Mouse (Mus musculus) bone marrow macrophage, adult 2 months (primary cell): ENCODE measurements around the gene Cfap58.

Experiments
- CTCF ChIP-seq: IDR thresholded peaks from 2 replicates; pipeline ENCODE4 v1.5.1; 2012; ENCODE audit warnings: low read depth, mild to moderate bottlenecking, low read length, moderate library complexity
- POLR2A ChIP-seq: IDR thresholded peaks from 2 replicates; pipeline ENCODE4 v1.6.1; 2012; ENCODE audit warnings: mild to moderate bottlenecking, low read depth, low read length, borderline replicate concordance

- TF ChIP-seq POLR2A (no peak), CTCF (no peak)
Measured at GRCm38 (mm10) chr19:48001240-48001639, 63.8 kb downstream of the Cfap58 start.
